Mouse (Mus musculus) spleen, postnatal 36 days (tissue): ENCODE measurements around the gene Cyren.

Experiments used
- DNase-seq, 2 experiments: peaks; one replicate each; pipeline ENCODE4 v3.0.0; 2022; ENCODE audit warnings: low spot score in 2 of 2, mixed read lengths in 1 of 2

The Cyren gene

GRCm38 (mm10) chr6:34900990-34901389, 23.1 kb upstream of the Cyren start:
- DNase-seq, result no peak

- no peak for DNase-seq
Measured at GRCm38 (mm10) chr6:34899127-34899526, 21.3 kb upstream of the Cyren start.

GRCm38 (mm10) chr6:34896168-34896780, 18.4 kb upstream of the Cyren start:
- no peak for DNase-seq

GRCm38 (mm10) chr6:34895569-34895968, 17.7 kb upstream of the Cyren start:
- DNase-seq, result no peak

GRCm38 (mm10) chr6:34889185-34889584, 11.3 kb upstream of the Cyren start:
- DNase-seq, result no peak

- DNase-seq, result no peak
Measured at GRCm38 (mm10) chr6:34887131-34887850, 9.4 kb upstream of the Cyren start.

- DNase-seq, result no peak
Measured at GRCm38 (mm10) chr6:34884724-34885123, 6.9 kb upstream of the Cyren start.

GRCm38 (mm10) chr6:34879911-34880475, 2.1 kb upstream of the Cyren start:
- peak; percentile 46 to 57 for DNase-seq

- no peak for DNase-seq
Measured at GRCm38 (mm10) chr6:34879101-34879740, 1.4 kb upstream of the Cyren start.

- no peak for DNase-seq
Measured at GRCm38 (mm10) chr6:34876835-34877156, 1.1 kb downstream of the Cyren start.

GRCm38 (mm10) chr6:34875966-34876834, 1.7 kb downstream of the Cyren start:
- peak; percentile 56 to 66 for DNase-seq

- DNase-seq, result peak; percentile 81 to 82
Measured at GRCm38 (mm10) chr6:34875268-34875761, 2.5 kb downstream of the Cyren start.

GRCm38 (mm10) chr6:34874101-34874921, 3.5 kb downstream of the Cyren start:
- DNase-seq, result peak; percentile 44 to 54

GRCm38 (mm10) chr6:34872871-34873270, 5.0 kb downstream of the Cyren start:
- no peak for DNase-seq

GRCm38 (mm10) chr6:34871929-34872328, 5.9 kb downstream of the Cyren start:
- no peak for DNase-seq

GRCm38 (mm10) chr6:34870724-34871123, 7.1 kb downstream of the Cyren start:
- no peak for DNase-seq

GRCm38 (mm10) chr6:34870136-34870535, 7.7 kb downstream of the Cyren start:
- DNase-seq, result no peak

GRCm38 (mm10) chr6:34869225-34869915, 8.5 kb downstream of the Cyren start:
- peak; percentile 53 to 68 for DNase-seq

- no peak for DNase-seq
Measured at GRCm38 (mm10) chr6:34868507-34869217, 9.2 kb downstream of the Cyren start.

- DNase-seq, result no peak
Measured at GRCm38 (mm10) chr6:34867995-34868350, 9.9 kb downstream of the Cyren start.
